Mouse (Mus musculus) C2C12 (cell line): ENCODE measurements at regions not wholly inside any gene's neighbourhood (a gene's known extent, or its start where the extent isn't known, plus 50 kb on each side); places are given as distances from the start of the nearest gene placed in this dataset.

Experiments used
- H3K27me3 ChIP-seq: one replicate; pipeline ENCODE4 v1.6.1; 2011; ENCODE audit not compliant: control insufficient read depth, insufficient read depth, insufficient read length
- H3K36me3 ChIP-seq: one replicate; pipeline ENCODE4 v1.6.1; 2011; ENCODE audit not compliant: control insufficient read depth, insufficient read depth
- H3K4me3 ChIP-seq: one replicate; pipeline ENCODE4 v1.5.1; 2011; ENCODE audit warnings: mild to moderate bottlenecking, control low read depth; ENCODE audit not compliant: poor library complexity, insufficient read depth, severe bottlenecking
- H3K79me2 ChIP-seq: one replicate; pipeline ENCODE4 v1.6.1; 2011; ENCODE audit not compliant: control insufficient read depth, insufficient read depth
- H3K79me3 ChIP-seq: one replicate; pipeline ENCODE4 v1.6.1; 2011; ENCODE audit warnings: low read depth, control low read depth
- H3ac ChIP-seq: one replicate; pipeline ENCODE3; 2011; ENCODE audit warnings: low read depth; ENCODE audit not compliant: control insufficient read depth, insufficient read length
- CEBPB ChIP-seq: IDR thresholded peaks from one replicate; pipeline ENCODE4 v1.6.1; 2011; ENCODE audit warnings: low read depth, mild to moderate bottlenecking, control low read depth, moderate library complexity
- CTCF ChIP-seq: IDR thresholded peaks from one replicate; pipeline ENCODE4 v1.5.1; 2011; ENCODE audit not compliant: control insufficient read depth, insufficient read depth, insufficient read length
- FOSL1 ChIP-seq: IDR thresholded peaks from one replicate; pipeline ENCODE4 v1.8.0; 2011; ENCODE audit warnings: mild to moderate bottlenecking, low read length; ENCODE audit not compliant: poor library complexity, insufficient read depth, severe bottlenecking
- MAX ChIP-seq: IDR thresholded peaks from one replicate; pipeline ENCODE4 v1.6.1; 2011; ENCODE audit warnings: mild to moderate bottlenecking, control low read depth
- MYOD1 ChIP-seq: IDR thresholded peaks from one replicate; pipeline ENCODE4 v1.6.1; 2011; ENCODE audit warnings: low read depth; ENCODE audit not compliant: control insufficient read depth, insufficient read length
- MYOG ChIP-seq: IDR thresholded peaks from one replicate; pipeline ENCODE4 v1.6.1; 2011; ENCODE audit not compliant: control insufficient read depth, insufficient read length; ENCODE audit errors: extremely low read depth
- USF1 ChIP-seq: IDR thresholded peaks from one replicate; pipeline ENCODE4 v1.6.1; 2011; ENCODE audit warnings: low read depth, mild to moderate bottlenecking, control low read depth, moderate library complexity

- Histone ChIP-seq H3K36me3 (no peaks in the 10 kb centered on the region), H3K79me3 (no peaks in the 10 kb centered on the region), H3K4me3 (no peak overlapping the region), H3K27me3 (no peaks in the 10 kb centered on the region), H3ac (no peak overlapping the region), H3K79me2 (no peaks in the 10 kb centered on the region)
- TF ChIP-seq MYOG = no peak
- no peak for TF ChIP-seq MYOD1
- TF ChIP-seq FOSL1 = no peak
- no peak for TF ChIP-seq CEBPB
- TF ChIP-seq MAX = no peak
- no peak for TF ChIP-seq USF1
- no peak for TF ChIP-seq CTCF
Observed at GRCm38 (mm10) chr2:144134575-144134958, 101.7 kb downstream of the Banf2 start.

- H3K4me3 ChIP-seq = no peak overlapping the region
- H3K27me3 ChIP-seq = no peaks in the 10 kb centered on the region
- H3ac ChIP-seq = no peak overlapping the region
- no peaks in the 10 kb centered on the region for H3K36me3 ChIP-seq
- TF ChIP-seq MYOG (no peak), MYOD1 (no peak)
- no peaks in the 10 kb centered on the region for H3K79me2 ChIP-seq
- H3K79me3 ChIP-seq = no peaks in the 10 kb centered on the region
Observed at GRCm38 (mm10) chr2:144135586-144135985, 102.7 kb downstream of the Banf2 start.

GRCm38 (mm10) chr2:144143620-144144384 lies 110.9 kb downstream of the Banf2 start:
- H3K79me3 ChIP-seq = no peaks in the 10 kb centered on the region
- no peaks in the 10 kb centered on the region for H3K27me3 ChIP-seq
- TF ChIP-seq MYOD1 (no peak), CTCF (no peak), MAX (no peak), USF1 (no peak), CEBPB (no peak), FOSL1 (no peak), MYOG (no peak)

GRCm38 (mm10) chr2:144144486-144145136 lies 111.8 kb downstream of the Banf2 start:
- H3K36me3 ChIP-seq = no peaks in the 10 kb centered on the region
- TF ChIP-seq MYOG = no peak
- no peak for TF ChIP-seq MYOD1
- no peak for TF ChIP-seq FOSL1
- no peak for TF ChIP-seq CTCF
- TF ChIP-seq CEBPB = no peak
- no peak for TF ChIP-seq MAX
- no peak for TF ChIP-seq USF1
- no peaks in the 10 kb centered on the region for H3K27me3 ChIP-seq
- H3ac ChIP-seq = no peak overlapping the region
- H3K4me3 ChIP-seq = no peak overlapping the region
- H3K79me2 ChIP-seq = no peaks in the 10 kb centered on the region
- H3K79me3 ChIP-seq = no peaks in the 10 kb centered on the region

More at GRCm38 (mm10) chr2:144143620-144144384, 110.9 kb downstream of the Banf2 start:
- no peaks in the 10 kb centered on the region for H3K36me3 ChIP-seq
- H3K4me3 ChIP-seq = no peak overlapping the region
- H3K79me2 ChIP-seq = no peaks in the 10 kb centered on the region
- no peak overlapping the region for H3ac ChIP-seq

- TF ChIP-seq CEBPB = no peak
- no peak for TF ChIP-seq FOSL1
- no peak for TF ChIP-seq MYOG
- TF ChIP-seq CTCF = no peak
- no peak for TF ChIP-seq USF1
- no peak for TF ChIP-seq MYOD1
- TF ChIP-seq MAX = no peak
- Histone ChIP-seq H3K36me3 (no peaks in the 10 kb centered on the region), H3ac (no peak overlapping the region), H3K79me2 (no peaks in the 10 kb centered on the region), H3K79me3 (no peaks in the 10 kb centered on the region), H3K27me3 (no peaks in the 10 kb centered on the region), H3K4me3 (no peak overlapping the region)
Observed at GRCm38 (mm10) chr2:144156456-144157211, 113.8 kb upstream of the Mgme1 start.
